Mouse (Mus musculus) brain, embryonic 14.5 days (tissue): ENCODE data around the gene Ralgds.

ENCODE experiments used
- CTCF ChIP-seq: fragments of 200-500 bp; IDR thresholded peaks from 2 replicates; pipeline ENCODE4 v1.5.1; 2012; ENCODE audit warnings: inconsistent platforms, mild to moderate bottlenecking, moderate library complexity, borderline replicate concordance; ENCODE audit not compliant: insufficient read depth, insufficient read length; ENCODE audit errors: extremely low read depth
- POLR2A ChIP-seq: fragments of 200-500 bp; IDR thresholded peaks from 2 replicates; pipeline ENCODE4 v1.6.1; 2012; ENCODE audit warnings: mild to moderate bottlenecking, inconsistent platforms, borderline replicate concordance; ENCODE audit not compliant: poor library complexity, insufficient read depth, insufficient read length, severe bottlenecking; ENCODE audit errors: extremely low read depth

DNA sequence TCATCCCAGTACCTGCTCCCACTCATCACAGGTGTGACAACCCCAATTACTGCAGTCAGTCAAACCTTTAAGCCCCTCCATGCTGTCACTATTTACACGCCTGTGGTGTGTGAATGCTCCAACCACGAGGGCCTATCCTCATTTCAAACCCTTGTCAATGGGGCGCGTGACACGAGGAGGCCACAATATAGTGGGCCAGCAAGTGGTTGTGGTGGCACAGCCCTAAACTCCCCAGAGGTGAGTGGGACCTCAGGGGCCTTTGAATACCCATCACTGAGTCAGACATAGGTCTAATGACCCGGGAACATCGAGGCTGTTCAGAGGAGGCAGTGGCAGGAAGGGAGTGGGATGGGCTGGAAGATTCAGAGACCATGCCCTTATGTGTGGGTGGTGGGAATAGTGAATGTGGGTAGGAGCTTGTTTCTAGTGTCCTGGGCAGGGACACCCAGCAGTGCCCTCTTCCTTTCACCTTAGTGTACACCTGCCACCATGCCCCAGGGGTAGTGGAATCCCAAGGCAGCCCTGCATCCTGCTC lies 21.0 kb downstream of the Ralgds start:
- TF ChIP-seq POLR2A (no peak), CTCF (no peak)
